Mouse (Mus musculus) heart, postnatal 0 days (tissue): Measurements from ENCODE around the gene AU015836.

ENCODE experiments used
- CTCF ChIP-seq: IDR thresholded peaks from 2 replicates; pipeline ENCODE4 v1.5.1; 2016; ENCODE audit warnings: antibody characterized with exemption, control low read depth, low read depth
- EP300 ChIP-seq: IDR thresholded peaks from 2 replicates; pipeline ENCODE4 v1.6.1; 2016; ENCODE audit warnings: antibody characterized with exemption, low read depth

DNA sequence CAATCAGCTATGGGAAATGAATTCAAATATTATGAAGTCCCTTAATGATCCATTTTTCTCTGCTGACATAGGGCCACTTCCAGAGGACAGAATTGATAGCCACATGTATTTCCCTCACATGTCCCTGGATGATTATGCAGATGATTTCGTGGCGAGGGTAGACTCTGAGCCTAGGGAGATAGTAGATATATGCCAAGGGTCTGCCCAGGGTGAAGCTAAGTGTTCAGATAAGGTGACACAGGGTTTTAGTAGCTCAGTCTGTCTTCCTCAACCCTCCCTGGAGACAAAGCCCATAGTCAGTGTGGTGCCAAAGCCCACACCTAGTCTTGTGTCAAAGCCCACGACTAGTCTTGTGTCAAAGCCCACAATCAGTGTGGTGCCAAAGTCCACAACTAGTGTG lies 13.7 kb downstream of the AU015836 start:
- TF ChIP-seq CTCF, result no peak
- TF ChIP-seq EP300, result no peak
